Mouse (Mus musculus) kidney, adult 8-10 months (tissue): Measurements from ENCODE around the gene Pkdcc.

Experiments used
- DNase-seq, 2 experiments: peaks; one replicate each; pipeline ENCODE4 v3.0.0; 2022

Gene Pkdcc

DNA sequence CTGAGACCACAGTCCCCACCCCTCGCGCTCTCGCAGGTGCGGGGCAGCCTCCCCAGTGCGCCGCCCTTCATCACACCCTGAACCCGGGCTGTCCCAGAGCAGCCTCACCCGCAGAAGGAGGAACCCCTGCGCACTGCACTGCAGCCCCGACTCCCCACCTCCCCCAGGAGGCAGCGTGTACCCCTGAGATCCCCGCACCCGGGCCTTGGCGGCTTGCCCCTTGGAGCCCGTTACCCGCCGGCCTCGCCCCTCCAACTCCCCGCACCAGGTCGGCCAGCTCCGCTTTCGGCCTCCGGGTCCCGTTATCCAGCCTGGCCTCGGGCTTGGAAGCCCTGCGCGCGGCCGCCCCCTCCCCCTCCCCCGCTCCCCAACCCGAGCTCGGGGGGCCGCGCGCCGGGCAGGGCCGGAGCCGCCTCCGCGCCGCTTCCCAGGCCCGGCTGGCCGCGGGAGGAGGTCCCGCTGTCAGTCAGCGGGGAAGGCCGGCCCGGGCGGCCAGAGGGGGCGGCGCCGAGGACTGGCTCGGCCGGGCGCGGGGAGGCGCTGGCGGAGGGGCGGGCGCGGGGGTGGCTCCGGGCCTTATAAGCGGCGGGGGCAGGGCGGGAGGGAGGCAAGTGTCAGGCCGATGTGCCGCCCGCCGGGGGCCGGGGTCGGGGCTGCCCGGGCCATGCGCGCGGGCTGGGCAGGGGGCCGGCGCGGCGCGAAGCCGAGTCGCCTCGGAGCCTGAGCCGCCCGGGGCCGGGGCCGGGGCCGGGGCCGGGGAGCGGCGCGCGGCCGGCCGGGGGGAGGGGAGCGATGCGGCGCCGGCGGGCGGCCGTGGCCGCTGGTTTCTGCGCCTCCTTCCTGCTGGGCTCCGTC lies at the start of gene Pkdcc:
Gene Pkdcc, plus strand, starts transcription at position 619 of the 855 bp plus-strand sequence.
- peak; percentile 74 to 78 for DNase-seq

GRCm38 (mm10) chr17:83166195-83166594 lies 48.9 kb upstream of the Pkdcc start:
- DNase-seq: no peak

DNA sequence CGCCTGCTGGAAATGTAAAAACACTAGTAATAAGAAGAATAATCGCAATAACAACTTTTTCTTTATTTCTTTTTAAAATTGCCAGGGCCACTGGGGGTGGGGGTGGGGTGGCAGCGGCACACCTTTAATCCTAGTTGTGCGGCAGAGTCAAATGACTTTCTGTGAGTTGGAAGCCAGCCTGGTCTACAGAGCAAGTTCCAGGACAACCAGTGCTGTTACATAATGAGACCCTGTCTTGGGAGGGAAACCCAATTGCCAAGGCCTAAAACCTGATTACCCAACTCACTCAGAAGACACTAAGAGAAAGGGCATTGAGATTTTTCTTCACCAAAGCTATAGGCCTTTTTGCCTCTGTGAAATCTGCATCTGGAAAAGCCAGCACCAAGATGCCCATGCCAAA lies 38.9 kb upstream of the Pkdcc start:
- DNase-seq: no peak

DNA sequence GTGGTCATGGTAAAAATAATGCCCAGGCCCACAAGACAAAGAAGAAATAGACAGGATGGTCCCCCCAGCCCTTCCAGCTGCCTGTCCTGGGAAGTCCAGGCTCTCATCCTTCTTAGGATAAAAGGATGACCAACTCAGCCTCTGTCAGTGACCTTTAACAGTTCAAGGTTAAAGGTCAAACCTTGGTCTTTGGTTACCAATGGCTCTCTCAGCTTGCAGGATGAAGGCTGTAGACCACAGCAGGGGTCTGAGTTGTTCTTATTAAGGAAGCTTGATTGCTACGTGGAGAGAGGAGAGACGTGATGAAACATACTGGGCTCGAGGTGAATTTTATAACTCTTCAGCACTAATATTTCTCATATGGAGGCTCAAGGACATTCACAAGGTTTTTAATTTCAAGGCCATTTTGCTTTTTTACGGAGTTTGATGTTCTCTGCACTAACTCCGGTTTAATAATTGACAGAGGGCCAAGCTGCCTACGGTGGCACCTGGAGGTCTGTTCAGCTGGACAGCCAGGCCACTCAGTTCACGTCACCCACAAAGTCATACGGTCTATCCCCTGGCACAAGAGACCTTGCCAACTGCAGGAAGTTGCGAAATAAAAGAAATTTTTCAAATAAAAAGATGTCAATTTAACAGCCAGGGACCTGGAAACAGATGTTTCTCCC lies 36.5 kb upstream of the Pkdcc start:
- DNase-seq: peak; percentile 32 to 60

DNA sequence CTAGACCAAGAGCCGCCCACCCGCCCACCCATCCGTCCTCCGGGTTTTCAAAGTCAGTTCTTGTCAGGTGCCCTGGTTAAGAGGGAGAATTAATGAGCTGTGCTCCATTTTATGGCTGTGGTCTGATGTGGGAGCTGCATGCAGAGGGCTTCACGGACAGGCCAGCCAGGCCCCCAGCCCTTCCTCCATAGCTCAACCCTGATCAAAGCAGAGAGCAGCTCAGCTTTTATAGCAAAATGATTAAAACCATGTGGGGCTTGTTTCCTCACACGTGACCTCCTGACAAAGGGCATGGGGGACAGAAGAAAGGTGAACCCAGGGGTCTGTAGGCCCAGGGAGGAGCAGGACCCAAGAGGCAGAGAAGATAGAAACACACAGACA lies 36.0 kb upstream of the Pkdcc start:
- DNase-seq: no peak

DNA sequence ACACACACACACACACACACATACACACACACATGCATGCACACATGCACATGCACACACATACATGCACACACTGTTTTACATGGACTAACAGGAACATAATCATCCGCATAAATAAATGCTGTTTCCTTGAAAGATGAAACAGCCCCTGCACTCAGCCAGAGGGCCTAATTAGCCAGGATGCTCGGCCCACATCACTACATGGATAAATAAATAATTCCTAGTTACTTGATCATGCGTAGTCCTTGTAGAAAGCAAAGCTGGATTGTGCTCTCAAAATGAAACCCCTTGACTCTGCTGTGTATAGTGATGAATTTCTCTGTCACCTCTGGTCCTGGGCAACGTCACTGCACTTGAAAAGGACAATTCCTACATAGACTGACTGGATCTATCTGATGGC lies 35.5 kb upstream of the Pkdcc start:
- DNase-seq: no peak

- no peak for DNase-seq
Observed at GRCm38 (mm10) chr17:83181086-83181485, 34.0 kb upstream of the Pkdcc start.

DNA sequence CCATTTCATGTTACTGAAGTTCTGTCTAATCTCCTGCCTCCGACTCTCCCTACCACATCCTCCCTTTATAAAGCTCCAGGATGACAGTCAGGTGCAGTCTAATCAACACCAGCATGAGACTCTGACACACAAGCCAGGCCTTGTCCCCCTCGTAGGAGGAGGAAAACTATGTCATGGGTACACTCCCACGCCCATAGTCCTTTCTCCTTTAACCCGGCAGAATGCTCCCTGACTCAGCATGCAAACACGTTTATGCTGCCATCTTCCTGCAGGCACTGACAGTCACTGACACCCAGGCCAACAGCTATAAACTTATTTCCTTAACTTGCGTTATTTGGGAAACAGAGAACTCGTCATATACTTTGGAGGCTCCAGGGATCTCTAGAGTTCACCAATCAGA lies 33.5 kb upstream of the Pkdcc start:
- DNase-seq: no peak

- DNase-seq: no peak
Observed at GRCm38 (mm10) chr17:83182061-83182664, 32.9 kb upstream of the Pkdcc start.

GRCm38 (mm10) chr17:83182780-83183179 lies 32.3 kb upstream of the Pkdcc start:
- DNase-seq: no peak

DNA sequence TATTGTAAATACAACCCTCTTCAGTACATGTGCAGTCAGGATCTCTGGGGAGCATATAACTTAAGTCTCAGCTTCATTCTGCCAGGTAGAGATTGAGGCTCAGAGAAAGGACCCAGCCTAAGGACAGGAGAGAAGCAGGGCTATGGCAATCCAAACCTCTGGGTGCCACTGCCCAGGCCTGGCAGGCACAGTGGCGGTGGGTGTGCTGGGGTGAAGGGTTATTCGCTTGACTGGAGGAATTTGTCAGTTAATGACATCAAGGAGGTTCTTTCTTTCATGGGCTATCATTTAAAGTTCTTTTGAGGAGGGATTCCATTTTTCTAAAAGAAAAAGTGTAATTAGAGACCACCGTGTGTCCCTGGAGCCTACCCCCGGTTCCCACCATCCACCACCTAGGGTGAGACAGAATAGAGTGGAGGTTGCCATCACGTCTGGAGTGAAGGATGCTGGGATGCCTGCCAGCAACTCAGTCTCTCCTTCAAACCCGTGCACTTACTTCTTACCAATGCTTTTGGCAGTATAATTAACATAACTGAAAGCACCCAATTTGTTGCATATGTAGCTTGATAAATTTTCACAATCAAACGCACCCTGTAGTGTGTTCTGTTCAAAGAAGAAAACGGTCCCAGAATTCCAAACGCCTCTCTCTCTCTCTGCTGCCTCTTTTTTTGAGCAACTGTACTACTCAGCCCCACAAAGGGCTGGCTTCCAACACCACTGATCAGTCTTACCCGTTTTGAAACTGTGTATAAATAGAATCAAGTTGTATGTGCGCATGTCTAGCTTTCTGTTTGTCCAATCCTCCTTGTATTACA lies 27.1 kb upstream of the Pkdcc start:
- DNase-seq: no peak

- DNase-seq: no peak
Observed at GRCm38 (mm10) chr17:83190810-83191209, 24.3 kb upstream of the Pkdcc start.

- no peak for DNase-seq
Observed at GRCm38 (mm10) chr17:83194491-83194890, 20.6 kb upstream of the Pkdcc start.

DNA sequence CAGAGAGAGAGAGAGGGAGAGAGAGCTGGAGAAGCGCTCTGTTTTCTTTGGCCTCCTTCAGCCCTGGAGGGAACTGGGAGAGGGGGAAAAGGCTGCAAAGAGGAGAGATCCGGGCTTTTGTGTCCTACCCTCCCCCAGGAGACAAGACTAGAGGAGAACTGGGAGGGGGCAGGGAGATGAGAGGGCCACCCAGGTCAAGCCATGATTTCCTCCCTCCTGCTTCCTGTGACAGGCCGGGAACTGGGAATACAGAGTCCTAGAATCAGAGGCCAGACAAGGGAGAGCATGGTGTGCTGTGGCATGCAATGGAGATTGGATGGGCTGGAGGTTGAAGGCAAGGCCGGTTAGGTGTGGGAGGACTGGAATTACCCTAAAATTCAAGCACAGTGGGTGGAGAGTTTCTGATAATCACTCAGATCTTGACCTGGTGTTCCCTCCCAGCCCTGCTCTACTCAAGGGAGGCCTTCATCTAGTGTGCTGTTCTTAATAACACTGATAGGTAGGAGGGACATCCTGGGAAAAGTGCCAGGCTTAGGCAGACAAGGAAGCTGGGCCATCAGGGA lies 17.6 kb upstream of the Pkdcc start:
- DNase-seq: peak; percentile 29 to 61

- DNase-seq: no peak
Observed at GRCm38 (mm10) chr17:83200469-83200868, 14.6 kb upstream of the Pkdcc start.

- DNase-seq: no peak
Observed at GRCm38 (mm10) chr17:83201257-83201656, 13.8 kb upstream of the Pkdcc start.

GRCm38 (mm10) chr17:83203692-83204383 lies 11.3 kb upstream of the Pkdcc start:
- no peak for DNase-seq

GRCm38 (mm10) chr17:83207296-83207695 lies 7.8 kb upstream of the Pkdcc start:
- DNase-seq: no peak

DNA sequence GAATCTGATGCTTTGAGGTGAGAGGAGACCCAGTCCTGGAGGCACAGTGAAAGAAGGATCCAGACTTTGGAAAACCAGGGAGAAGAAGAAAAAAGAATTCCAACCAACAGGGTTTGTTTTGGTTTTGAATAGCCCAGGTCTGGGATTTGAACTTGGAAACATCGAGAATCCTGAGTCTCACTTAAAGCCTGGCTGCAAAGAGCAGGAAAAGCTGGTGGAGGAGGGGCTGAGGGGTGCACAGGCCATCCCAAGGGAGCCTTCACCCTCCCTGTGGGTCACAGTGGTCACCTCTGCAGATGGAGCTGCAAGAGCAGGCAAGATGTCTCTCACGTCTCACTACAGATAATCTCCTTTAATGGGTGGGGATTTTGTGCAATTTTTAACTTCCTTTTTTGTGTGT lies 6.6 kb upstream of the Pkdcc start:
- no peak for DNase-seq

DNA sequence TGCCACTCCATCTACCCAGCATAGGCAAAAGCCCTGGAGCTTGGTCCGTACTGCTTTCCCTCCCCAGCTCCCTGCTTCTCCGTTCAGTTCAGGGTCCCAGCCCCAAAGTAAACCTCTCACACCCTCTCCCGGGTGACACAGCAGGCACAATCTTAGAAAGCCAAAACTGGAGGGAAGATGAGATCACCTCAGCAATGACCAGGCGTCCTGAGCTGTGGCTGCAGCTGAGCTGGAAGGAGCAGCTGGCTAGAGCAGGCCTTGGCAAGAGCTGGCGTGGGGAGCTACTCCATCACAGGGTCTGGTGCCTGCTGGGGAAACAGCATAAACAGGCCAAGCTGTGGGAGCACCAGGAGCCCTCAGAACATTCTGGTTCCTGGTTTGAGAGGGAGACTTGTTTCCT lies 4.6 kb upstream of the Pkdcc start:
- no peak for DNase-seq

DNA sequence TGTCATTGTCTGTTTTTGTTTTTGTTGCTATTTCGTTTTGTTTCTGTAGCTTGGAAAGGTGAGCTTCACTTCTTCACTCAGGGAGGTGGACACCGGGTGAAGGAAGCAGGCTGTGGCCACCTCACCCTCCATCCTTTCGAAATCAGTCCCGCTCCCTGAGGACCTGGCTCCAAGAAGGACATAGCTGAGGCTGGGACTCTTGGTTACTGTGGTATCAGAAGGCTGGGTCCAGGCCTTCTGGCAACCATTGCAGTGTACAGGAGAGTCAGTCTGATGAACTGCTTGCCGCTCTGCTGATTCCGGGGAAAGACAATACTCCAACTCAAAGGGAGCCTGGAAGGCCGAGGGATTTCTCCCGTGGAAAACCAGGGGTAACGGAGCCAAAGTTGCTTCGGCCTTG lies 3.9 kb upstream of the Pkdcc start:
- DNase-seq: no peak

GRCm38 (mm10) chr17:83212422-83212821 lies 2.7 kb upstream of the Pkdcc start:
- no peak for DNase-seq
